Mouse (Mus musculus): ENCODE results near the gene Ube2d1. TPM values are rescaled to one million over a fixed set of nuclear protein-coding genes. Genes with fewer than 3 reads are reported as not detected.

Gene Ube2d1
- polyA plus RNA-seq, 1 experiment, result 26.7 TPM

DNA sequence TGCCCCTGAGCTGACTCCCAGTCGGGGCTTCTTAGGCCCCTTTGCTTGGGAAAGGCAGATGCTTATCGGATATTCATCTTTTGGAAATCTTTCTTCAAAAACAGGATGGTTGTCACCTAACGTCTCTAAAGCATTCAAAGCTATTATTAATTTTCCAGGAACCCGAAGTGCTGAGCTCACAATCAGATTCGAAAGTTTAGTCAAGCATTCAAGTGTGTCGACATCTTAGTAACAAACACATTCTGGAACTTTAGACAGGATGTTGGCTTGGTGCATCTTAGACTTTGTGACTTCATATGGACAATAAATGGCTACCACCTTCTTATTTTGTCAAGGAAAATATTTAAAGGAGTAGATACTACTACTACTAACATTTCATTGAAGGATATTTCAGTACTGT is 43.3 kb upstream of the Ube2d1 start:
- Histone ChIP-seq H3K36me3 (ENCODE audit: control insufficient read depth, insufficient read depth, low read length) (peaks cover 9% of the 10 kb centered on the region), H3K27ac (ENCODE audit: insufficient read depth, low read depth, low read length) (no peak overlapping the region), H3K4me1 (ENCODE audit: control insufficient read depth, insufficient read depth, low read length) (peaks cover 3% of the 10 kb centered on the region; the same call in 1 of the 2 replicates), H3K4me3 (ENCODE audit: insufficient read depth, low read depth, low read length) (no peak overlapping the region), H3K27me3 (replicated peaks; ENCODE audit: control insufficient read depth, insufficient read depth, low read length) (no peaks in the 10 kb centered on the region)
- 39% methylated on average over 6 of the region's 6 CpGs for WGBS
- peak; percentile 77 for DNase-seq
- TF ChIP-seq CTCF (conservative IDR thresholded peaks at IDR 0.05; ENCODE audit: insufficient read depth, insufficient read length, low read depth, low read length), result no peak
- no peak for TF ChIP-seq POLR2A (IDR thresholded peaks at IDR 0.05; ENCODE audit: low read depth, low read length)

GRCm38 (mm10) chr10:71327386-71327785 is 42.3 kb upstream of the Ube2d1 start:
- Histone ChIP-seq H3K4me3 (ENCODE audit: insufficient read depth, low read depth, low read length) (no peak overlapping the region), H3K36me3 (ENCODE audit: control insufficient read depth, insufficient read depth, low read length) (peaks cover 9% of the 10 kb centered on the region), H3K27ac (ENCODE audit: insufficient read depth, low read depth, low read length) (no peak overlapping the region), H3K27me3 (replicated peaks; ENCODE audit: control insufficient read depth, insufficient read depth, low read length) (no peaks in the 10 kb centered on the region), H3K4me1 (ENCODE audit: control insufficient read depth, insufficient read depth, low read length) (peaks cover 3% of the 10 kb centered on the region; the same call in 1 of the 2 replicates)
- no peak for DNase-seq
- TF ChIP-seq POLR2A (IDR thresholded peaks at IDR 0.05; ENCODE audit: low read depth, low read length) (no peak), CTCF (conservative IDR thresholded peaks at IDR 0.05; ENCODE audit: insufficient read depth, insufficient read length, low read depth, low read length) (no peak)
- 82% methylated on average over 10 of the region's 10 CpGs for WGBS

- H3K4me3 ChIP-seq (ENCODE audit: insufficient read depth, low read depth, low read length), result no peak overlapping the region
- DNase-seq, result peak; percentile 81
- peaks cover 3% of the 10 kb centered on the region; the same call in 1 of the 2 replicates for H3K4me1 ChIP-seq (ENCODE audit: control insufficient read depth, insufficient read depth, low read length)
- 12% methylated on average over 7 of the region's 7 CpGs for WGBS
- H3K36me3 ChIP-seq (ENCODE audit: control insufficient read depth, insufficient read depth, low read length), result peaks cover 9% of the 10 kb centered on the region
- TF ChIP-seq POLR2A (IDR thresholded peaks at IDR 0.05; ENCODE audit: low read depth, low read length) (no peak), CTCF (conservative IDR thresholded peaks at IDR 0.05; ENCODE audit: insufficient read depth, insufficient read length, low read depth, low read length) (peak; percentile 97)
- no peaks in the 10 kb centered on the region for H3K27me3 ChIP-seq (replicated peaks; ENCODE audit: control insufficient read depth, insufficient read depth, low read length)
- H3K27ac ChIP-seq (ENCODE audit: insufficient read depth, low read depth, low read length), result peak overlapping the region; percentile 33; the same call in 1 of the 2 replicates
These were observed 41.7 kb upstream of the Ube2d1 start for GRCm38 (mm10) chr10:71326789-71327188.

DNA sequence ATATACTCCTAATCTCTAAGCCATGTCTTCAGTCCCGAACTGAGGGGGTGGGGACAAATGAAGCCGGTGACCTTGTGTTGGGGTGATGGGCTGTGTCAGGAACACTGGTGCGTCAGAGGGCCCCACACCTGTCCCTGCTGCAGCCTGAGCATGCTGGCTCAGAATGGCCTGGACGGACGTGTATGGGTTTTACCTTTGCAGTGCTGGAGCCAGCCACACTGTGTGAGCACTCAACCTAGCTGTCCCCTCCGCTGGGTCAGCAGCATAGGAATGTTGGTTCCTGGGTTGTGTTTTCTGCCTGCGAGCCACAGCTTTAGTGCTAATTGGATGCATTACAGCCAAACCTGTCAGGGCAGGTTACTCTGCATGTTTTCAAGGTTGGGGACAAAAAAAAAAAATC is 41.1 kb upstream of the Ube2d1 start:
- TF ChIP-seq POLR2A (IDR thresholded peaks at IDR 0.05; ENCODE audit: low read depth, low read length) (no peak), CTCF (conservative IDR thresholded peaks at IDR 0.05; ENCODE audit: insufficient read depth, insufficient read length, low read depth, low read length) (no peak)
- DNase-seq, result peak; percentile 48
- H3K27ac ChIP-seq (ENCODE audit: insufficient read depth, low read depth, low read length), result no peak overlapping the region; the same call in 1 of the 2 replicates

DNA sequence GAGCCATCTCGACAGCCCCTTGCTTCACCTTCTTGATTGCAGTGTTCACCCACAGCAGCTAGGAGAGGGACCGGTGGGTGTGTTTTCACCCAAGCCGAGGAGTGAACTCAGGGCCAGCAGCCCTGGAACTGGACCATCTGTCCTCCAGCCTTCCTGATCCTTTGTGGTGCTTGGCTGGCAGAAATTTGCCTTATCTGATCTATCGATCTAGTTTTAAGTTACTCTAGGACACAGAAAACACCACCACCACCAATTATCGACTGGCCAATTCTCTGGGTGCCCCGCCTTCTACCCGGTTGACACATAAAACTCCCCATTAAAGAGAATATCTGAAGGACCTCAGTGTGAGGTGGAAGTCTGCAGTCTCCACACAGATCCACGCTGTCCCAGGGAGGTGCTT is 38.6 kb upstream of the Ube2d1 start:
- Histone ChIP-seq H3K36me3 (ENCODE audit: control insufficient read depth, insufficient read depth, low read length) (no peaks in the 10 kb centered on the region), H3K27ac (ENCODE audit: insufficient read depth, low read depth, low read length) (no peak overlapping the region), H3K27me3 (replicated peaks; ENCODE audit: control insufficient read depth, insufficient read depth, low read length) (no peaks in the 10 kb centered on the region), H3K4me3 (ENCODE audit: insufficient read depth, low read depth, low read length) (no peak overlapping the region), H3K4me1 (ENCODE audit: control insufficient read depth, insufficient read depth, low read length) (peaks cover under 1% of the 10 kb centered on the region; the same call in 1 of the 2 replicates)
- DNase-seq, result no peak
- no peak for TF ChIP-seq CTCF (conservative IDR thresholded peaks at IDR 0.05; ENCODE audit: insufficient read depth, insufficient read length, low read depth, low read length)
- 78% methylated on average over 8 of the region's 8 CpGs for WGBS

More for the DNA sequence above, 41.1 kb upstream of the Ube2d1 start:
- WGBS, result 58% methylated on average over 7 of the region's 7 CpGs
- H3K27me3 ChIP-seq (replicated peaks; ENCODE audit: control insufficient read depth, insufficient read depth, low read length), result no peaks in the 10 kb centered on the region
- H3K4me3 ChIP-seq (ENCODE audit: insufficient read depth, low read depth, low read length), result no peak overlapping the region
- H3K36me3 ChIP-seq (ENCODE audit: control insufficient read depth, insufficient read depth, low read length), result peaks cover 9% of the 10 kb centered on the region
- peaks cover 3% of the 10 kb centered on the region; the same call in 1 of the 2 replicates for H3K4me1 ChIP-seq (ENCODE audit: control insufficient read depth, insufficient read depth, low read length)

GRCm38 (mm10) chr10:71316497-71316896 is 31.4 kb upstream of the Ube2d1 start:
- H3K36me3 ChIP-seq (ENCODE audit: control insufficient read depth, insufficient read depth, low read length), result no peaks in the 10 kb centered on the region
- WGBS, result 74% methylated on average over 7 of the region's 7 CpGs
- no peak for TF ChIP-seq POLR2A (IDR thresholded peaks at IDR 0.05; ENCODE audit: low read depth, low read length)
- TF ChIP-seq CTCF (conservative IDR thresholded peaks at IDR 0.05; ENCODE audit: insufficient read depth, insufficient read length, low read depth, low read length), result no peak
- H3K4me3 ChIP-seq (ENCODE audit: insufficient read depth, low read depth, low read length), result no peak overlapping the region
- H3K27ac ChIP-seq (ENCODE audit: insufficient read depth, low read depth, low read length), result no peak overlapping the region
- H3K4me1 ChIP-seq (ENCODE audit: control insufficient read depth, insufficient read depth, low read length), result no peaks in the 10 kb centered on the region
- H3K27me3 ChIP-seq (replicated peaks; ENCODE audit: control insufficient read depth, insufficient read depth, low read length), result no peaks in the 10 kb centered on the region
- DNase-seq, result no peak

DNA sequence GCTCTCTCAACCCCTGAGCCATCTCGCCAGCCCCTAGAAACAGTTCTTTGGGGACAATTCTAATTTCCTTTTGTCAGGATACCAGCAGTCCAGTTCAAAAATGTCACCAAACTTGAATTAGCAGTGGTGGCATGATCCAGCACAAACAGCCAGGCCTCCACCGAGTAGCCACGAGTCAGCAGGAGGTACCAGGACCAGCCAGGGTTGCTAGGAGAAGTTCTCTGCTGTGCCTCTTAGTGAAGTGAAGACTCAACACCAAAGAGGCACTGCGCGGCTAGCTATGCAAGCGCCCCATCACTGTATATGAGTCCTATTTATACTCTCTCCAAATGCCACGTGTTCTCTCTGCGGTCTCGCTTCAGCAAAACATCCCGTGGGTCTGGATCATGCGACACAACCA is 31.0 kb upstream of the Ube2d1 start:
- Histone ChIP-seq H3K4me3 (ENCODE audit: insufficient read depth, low read depth, low read length) (no peak overlapping the region), H3K4me1 (ENCODE audit: control insufficient read depth, insufficient read depth, low read length) (no peaks in the 10 kb centered on the region), H3K27ac (ENCODE audit: insufficient read depth, low read depth, low read length) (no peak overlapping the region), H3K36me3 (ENCODE audit: control insufficient read depth, insufficient read depth, low read length) (no peaks in the 10 kb centered on the region), H3K27me3 (replicated peaks; ENCODE audit: control insufficient read depth, insufficient read depth, low read length) (no peaks in the 10 kb centered on the region)
- no peak for DNase-seq
- TF ChIP-seq CTCF (conservative IDR thresholded peaks at IDR 0.05; ENCODE audit: insufficient read depth, insufficient read length, low read depth, low read length) (no peak), POLR2A (IDR thresholded peaks at IDR 0.05; ENCODE audit: low read depth, low read length) (no peak)
- 80% methylated on average over 11 of the region's 11 CpGs for WGBS
